Mouse (Mus musculus): Measurements from ENCODE around the gene Dppa5a.
"Not testable (repeated sequence)": the region's sequence is repeated elsewhere in the genome, so short reads cannot be mapped to it uniquely, and the experiment has no call there.

The Dppa5a gene

GRCm38 (mm10) chr9:78367959-78368358 is at the start of gene Dppa5a:
Gene Dppa5a (minus strand): TSS chr9:78368177.
- DNase-seq = not testable (repeated sequence)

GRCm38 (mm10) chr9:78401596-78401995 is 33.6 kb upstream of the Dppa5a start:
- no peak for DNase-seq

- DNase-seq = no peak
These were observed 32.6 kb upstream of the Dppa5a start for GRCm38 (mm10) chr9:78400570-78400969.

GRCm38 (mm10) chr9:78396517-78396916 is 28.5 kb upstream of the Dppa5a start:
- no peak for DNase-seq

GRCm38 (mm10) chr9:78395630-78396351 is 27.8 kb upstream of the Dppa5a start, which contains the start of gene Ddx43:
Gene Ddx43 (plus strand): TSS chr9:78395777.
- DNase-seq = peak; percentile 86

GRCm38 (mm10) chr9:78395244-78395629 is 27.3 kb upstream of the Dppa5a start:
- DNase-seq = no peak

GRCm38 (mm10) chr9:78394602-78395001 is 26.6 kb upstream of the Dppa5a start:
- DNase-seq = no peak

- no peak for DNase-seq
These were observed 25.8 kb upstream of the Dppa5a start for GRCm38 (mm10) chr9:78393741-78394140.

GRCm38 (mm10) chr9:78389981-78390380 is 22.0 kb upstream of the Dppa5a start:
- no peak for DNase-seq

- DNase-seq = no peak
These were observed 19.0 kb upstream of the Dppa5a start for GRCm38 (mm10) chr9:78386947-78387346.

GRCm38 (mm10) chr9:78385893-78386292 is 17.9 kb upstream of the Dppa5a start:
- DNase-seq = peak; percentile 29

- DNase-seq = peak; percentile 81
These were observed 10.3 kb upstream of the Dppa5a start, which contains the start of gene Ooep for GRCm38 (mm10) chr9:78378113-78378785. Gene Ooep (minus strand): TSS chr9:78378725.

GRCm38 (mm10) chr9:78377546-78377945 is 9.6 kb upstream of the Dppa5a start:
- DNase-seq = no peak

GRCm38 (mm10) chr9:78375486-78375885 is 7.5 kb upstream of the Dppa5a start:
- DNase-seq = no peak

- no peak for DNase-seq
These were observed 7.0 kb upstream of the Dppa5a start for GRCm38 (mm10) chr9:78374885-78375389.

GRCm38 (mm10) chr9:78374397-78374796 is 6.4 kb upstream of the Dppa5a start:
- DNase-seq = no peak

- no peak for DNase-seq
These were observed 5.0 kb upstream of the Dppa5a start for GRCm38 (mm10) chr9:78372827-78373504.

- no peak for DNase-seq
These were observed 3.5 kb upstream of the Dppa5a start for GRCm38 (mm10) chr9:78371441-78371840.

- no peak for DNase-seq
These were observed 1.8 kb upstream of the Dppa5a start for GRCm38 (mm10) chr9:78369786-78370185.

GRCm38 (mm10) chr9:78369349-78369748 is 1.4 kb upstream of the Dppa5a start:
- no peak for DNase-seq

GRCm38 (mm10) chr9:78368671-78369293 is 805 bp upstream of the Dppa5a start:
- DNase-seq = no peak

GRCm38 (mm10) chr9:78365850-78366544 is 2.0 kb downstream of the Dppa5a start:
- DNase-seq = no peak

Data from retina, postnatal 1 day (tissue).